Mouse (Mus musculus) heart, embryonic 14.5 days (tissue): ENCODE results near the gene Tmem199. TPM values are rescaled to one million over a fixed set of nuclear protein-coding genes. Genes with fewer than 3 reads are reported as not detected.
A peak's percentile ranks its signal among the peaks of the same experiment; 100 is the strongest.

ENCODE experiments used
- ATAC-seq: fragments of 200-750 bp; cut with Nextera tagmentation; 2 replicates; pipeline ENCODE4 v1.8.0; 2017; ENCODE audit warnings: low read depth, moderate TSS enrichment; ENCODE audit not compliant: insufficient number of reproducible peaks, insufficient read depth, low FRiP score
- H3K27ac ChIP-seq, 2 experiments: fragments of 200-500 bp in 1 of 2; fragments of 300-500 bp in 1 of 2; sonication (generic) in 1 of 2; replicated peaks in 1 of 2; 2 replicates each; pipeline ENCODE4 v1.5.1; 2012 to 2014; ENCODE audit warnings: low read depth in 2 of 2, low read length in 2 of 2, control low read depth in 1 of 2, mild to moderate bottlenecking in 1 of 2, mixed read lengths in 1 of 2; ENCODE audit not compliant: control insufficient read depth in 1 of 2, insufficient read depth in 1 of 2
- H3K27me3 ChIP-seq: fragments of 300-500 bp; sonication (generic); 2 replicates; pipeline ENCODE4 v1.6.1; 2014; ENCODE audit warnings: mild to moderate bottlenecking, low read length, control low read depth; ENCODE audit not compliant: control insufficient read depth, insufficient read depth
- H3K36me3 ChIP-seq: fragments of 300-500 bp; sonication (generic); 2 replicates; pipeline ENCODE4 v1.6.1; 2014; ENCODE audit warnings: mild to moderate bottlenecking, control low read depth, low read length, mixed read lengths; ENCODE audit not compliant: control insufficient read depth, insufficient read depth
- H3K4me1 ChIP-seq, 2 experiments: fragments of 200-500 bp in 1 of 2; fragments of 300-500 bp in 1 of 2; sonication (generic) in 1 of 2; 2 replicates each; pipeline ENCODE4 v1.6.1; 2012 to 2014; ENCODE audit warnings: low read length in 2 of 2, control low read depth in 1 of 2, mixed read lengths in 1 of 2; ENCODE audit not compliant: control insufficient read depth in 2 of 2, insufficient read depth in 2 of 2
- H3K4me2 ChIP-seq: fragments of 300-500 bp; sonication (generic); 2 replicates; pipeline ENCODE4 v1.6.1; 2014; ENCODE audit warnings: mild to moderate bottlenecking, low read length
- H3K4me3 ChIP-seq, 2 experiments: fragments of 200-500 bp in 1 of 2; fragments of 300-500 bp in 1 of 2; sonication (generic) in 1 of 2; 2 replicates each; pipeline ENCODE4 v1.5.1; 2012 to 2014; ENCODE audit warnings: low read length in 2 of 2, mild to moderate bottlenecking in 2 of 2, control low read depth in 1 of 2, low read depth in 1 of 2, moderate library complexity in 1 of 2; ENCODE audit not compliant: control insufficient read depth in 1 of 2, insufficient read depth in 1 of 2
- H3K9ac ChIP-seq: fragments of 300-500 bp; sonication (generic); 2 replicates; pipeline ENCODE4 v1.6.1; 2014; ENCODE audit warnings: mild to moderate bottlenecking, low read length
- H3K9me3 ChIP-seq: fragments of 300-500 bp; sonication (generic); 2 replicates; pipeline ENCODE4 v1.6.1; 2016; ENCODE audit warnings: low read length, control low read depth; ENCODE audit not compliant: control insufficient read depth
- WGBS: fragments of 180-500 bp; shearing (Covaris S2); extraction: QIAGEN DNeasy Blood & Tissue Kit; methylation state at CpG from one replicate; pipeline ENCODE4 v1.1.7; 2014; 5-methylcytosine and 5-hydroxymethylcytosine counted together
- polyA plus RNA-seq: library from polyadenylated mRNA; unstranded; fragments of >200 nt; fragmentation: Nextera tagmentation; extraction: Ambion mirVana; gene quantifications from 2 replicates; pipeline ENCODE4 v1.2.1, GENCODE M21; 2014

Gene Tmem199
- polyA plus RNA-seq, 1 experiment from 2014 or later, result 44.4 TPM

DNA sequence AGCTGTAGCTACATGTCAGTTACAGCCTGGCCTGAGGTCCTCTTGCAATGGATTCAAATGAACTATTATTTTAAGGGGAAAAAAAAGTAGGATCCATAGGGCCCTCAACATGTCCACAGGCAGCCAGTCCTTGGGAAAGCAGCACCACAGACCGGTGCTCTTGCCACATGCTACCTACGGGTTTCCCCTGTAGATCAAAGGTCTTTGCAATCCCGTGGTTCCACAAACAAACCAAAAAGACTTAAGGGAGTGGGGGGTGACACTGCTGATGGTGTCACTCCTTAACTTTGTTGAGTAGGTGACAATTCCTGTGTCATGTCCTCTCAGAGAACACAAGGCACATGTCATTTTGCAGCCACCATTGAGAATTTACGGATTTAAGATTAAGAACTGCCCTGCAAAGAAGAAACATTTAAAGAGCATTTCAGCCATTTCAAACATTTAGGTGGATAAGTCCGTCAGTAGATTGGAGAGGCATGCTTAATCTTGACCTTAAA is 37.6 kb upstream of the Tmem199 start:
- Histone ChIP-seq H3K27ac (no peak overlapping the region), H3K4me3 (peak overlapping the region; percentile 67 to 93), H3K9me3 (peaks cover 5% of the 10 kb centered on the region; the same call in 1 of the 2 replicates), H3K4me1 (peaks cover 4 to 15% of the 10 kb centered on the region in 2 experiments), H3K9ac (peak overlapping the region; percentile 80), H3K36me3 (peaks cover 12% of the 10 kb centered on the region), H3K4me2 (peak overlapping the region; percentile 88), H3K27me3 (no peaks in the 10 kb centered on the region)
- 5% methylated on average over 5 of the region's 5 CpGs for WGBS
- ATAC-seq, result no peak

DNA sequence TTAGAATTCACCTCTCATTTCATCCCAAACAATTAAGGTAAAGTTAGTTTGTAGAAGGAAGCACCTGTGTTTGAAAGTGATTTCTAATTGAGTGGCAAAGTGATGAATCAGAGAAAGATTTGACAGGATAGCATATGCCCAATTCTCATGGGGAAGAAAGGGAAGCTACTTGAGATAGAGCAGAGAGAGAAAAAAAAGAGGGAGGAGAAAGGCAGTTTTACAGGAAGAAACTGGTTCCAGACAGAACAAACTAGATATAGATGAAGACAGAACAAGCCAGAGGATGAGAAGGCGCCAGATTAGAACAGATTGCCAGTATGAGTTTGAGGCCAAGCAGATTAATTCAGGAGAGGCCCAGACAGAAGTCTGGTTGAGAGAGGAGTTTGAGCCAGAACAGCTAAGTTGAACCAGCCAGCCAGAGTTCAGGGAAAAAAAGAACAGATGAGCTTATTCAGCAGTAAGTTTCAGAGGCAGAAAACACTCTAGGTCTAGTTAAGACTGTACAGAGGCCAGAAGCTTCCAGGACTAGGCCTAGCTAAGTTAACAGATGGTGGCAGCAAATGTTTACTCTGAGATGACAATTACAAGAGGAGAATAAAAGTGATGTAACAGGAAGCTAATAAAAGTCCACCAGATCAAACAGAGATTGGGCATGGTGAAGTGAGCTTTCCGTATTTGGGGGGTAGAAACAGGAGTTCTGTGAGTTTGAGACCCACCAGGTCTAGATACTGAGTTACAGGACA is 35.9 kb upstream of the Tmem199 start:
- no peak overlapping the region for H3K27ac ChIP-seq
- WGBS, result 82% methylated on average over 2 of the region's 2 CpGs
- peaks cover 28% of the 10 kb centered on the region for H3K36me3 ChIP-seq
- peaks cover 4 to 15% of the 10 kb centered on the region in 2 experiments for H3K4me1 ChIP-seq
- ATAC-seq, result no peak
- no peak overlapping the region for H3K9ac ChIP-seq
- H3K4me2 ChIP-seq, result no peak overlapping the region
- H3K27me3 ChIP-seq, result no peaks in the 10 kb centered on the region
- no peaks in the 10 kb centered on the region for H3K9me3 ChIP-seq
- no peak overlapping the region for H3K4me3 ChIP-seq

GRCm38 (mm10) chr11:78545181-78545580 is 33.2 kb upstream of the Tmem199 start:
- no peak overlapping the region for H3K4me3 ChIP-seq
- peaks cover 52% of the 10 kb centered on the region for H3K36me3 ChIP-seq
- peaks cover 2 to 11% of the 10 kb centered on the region in 2 experiments for H3K4me1 ChIP-seq
- no peaks in the 10 kb centered on the region for H3K9me3 ChIP-seq
- no peak overlapping the region for H3K4me2 ChIP-seq
- no peak for ATAC-seq
- H3K27me3 ChIP-seq, result no peaks in the 10 kb centered on the region
- H3K27ac ChIP-seq, result no peak overlapping the region
- no peak overlapping the region for H3K9ac ChIP-seq
- WGBS, result 61% methylated on average over 8 of the region's 8 CpGs

DNA sequence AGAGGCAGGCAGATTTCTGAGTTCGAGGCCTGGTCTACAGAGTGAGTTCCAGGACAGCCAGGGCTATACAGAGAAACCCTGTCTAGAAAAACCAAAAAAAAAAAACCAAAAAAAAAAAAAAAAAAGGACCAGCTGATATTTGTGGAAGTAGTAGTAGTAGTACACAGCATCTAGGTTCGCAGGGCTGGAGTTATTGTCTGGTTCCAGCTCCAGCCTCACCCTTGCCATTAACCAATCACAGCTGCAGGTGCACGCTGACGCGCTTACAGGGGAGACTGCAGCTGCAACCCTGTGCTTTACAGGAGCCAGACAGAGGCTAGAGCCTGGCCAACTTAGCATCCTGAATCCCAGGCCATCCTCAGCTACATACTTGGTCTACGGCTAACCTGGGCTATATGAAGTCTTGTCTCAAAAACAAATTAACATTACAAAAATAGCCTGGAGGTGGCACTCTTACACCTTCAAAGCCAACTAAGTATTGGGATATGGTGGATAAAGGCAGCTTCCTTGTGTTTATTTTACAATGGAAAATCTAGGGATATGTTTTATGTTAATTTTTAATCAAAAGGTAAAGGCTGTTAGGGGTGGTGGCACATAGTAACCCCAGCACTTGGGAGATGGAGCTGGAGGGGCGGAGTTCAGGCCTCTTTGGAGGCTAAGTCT is 32.6 kb upstream of the Tmem199 start:
- Histone ChIP-seq H3K9ac (no peak overlapping the region), H3K36me3 (peaks cover 58% of the 10 kb centered on the region), H3K4me1 (peaks cover 2 to 10% of the 10 kb centered on the region in 2 experiments), H3K4me3 (no peak overlapping the region), H3K27me3 (no peaks in the 10 kb centered on the region), H3K4me2 (no peak overlapping the region), H3K27ac (no peak overlapping the region), H3K9me3 (no peaks in the 10 kb centered on the region)
- ATAC-seq, result no peak
- WGBS, result 93% methylated on average over 7 of the region's 7 CpGs

GRCm38 (mm10) chr11:78540358-78540757 is 28.4 kb upstream of the Tmem199 start:
- 85% methylated on average over 3 of the region's 3 CpGs for WGBS
- Histone ChIP-seq H3K4me2 (no peak overlapping the region), H3K27ac (no peak overlapping the region), H3K4me1 (peaks cover 6 to 12% of the 10 kb centered on the region in 2 experiments), H3K36me3 (peaks cover 67% of the 10 kb centered on the region), H3K9ac (no peak overlapping the region), H3K27me3 (no peaks in the 10 kb centered on the region), H3K9me3 (no peaks in the 10 kb centered on the region), H3K4me3 (no peak overlapping the region)
- ATAC-seq, result no peak

- peak overlapping the region; percentile 83 to 88 for H3K4me3 ChIP-seq
- no peaks in the 10 kb centered on the region for H3K27me3 ChIP-seq
- H3K4me1 ChIP-seq, result peaks cover 8 to 25% of the 10 kb centered on the region in 2 experiments
- peaks cover 44% of the 10 kb centered on the region for H3K36me3 ChIP-seq
- peak overlapping the region; percentile 95 for H3K4me2 ChIP-seq
- ATAC-seq, result no peak
- peak overlapping the region; percentile 54 to 89 for H3K27ac ChIP-seq
- H3K9me3 ChIP-seq, result no peaks in the 10 kb centered on the region
- H3K9ac ChIP-seq, result peak overlapping the region; percentile 94
- 2% methylated on average over 14 of the region's 14 CpGs for WGBS
Observed at GRCm38 (mm10) chr11:78536690-78537084, 24.7 kb upstream of the Tmem199 start.

- H3K9me3 ChIP-seq, result no peaks in the 10 kb centered on the region
- H3K4me2 ChIP-seq, result peak within 1 kb of the TSS; percentile 95
- H3K9ac ChIP-seq, result peak within 1 kb of the TSS; percentile 94
- H3K36me3 ChIP-seq, result peaks cover 40% of the 10 kb centered on the region
- H3K4me1 ChIP-seq, result peaks cover 9 to 25% of the 10 kb centered on the region in 2 experiments
- peak within 1 kb of the TSS; percentile 89 to 97 for H3K27ac ChIP-seq
- WGBS, result under 1% methylated on average over 52 of the region's 52 CpGs
- peak; percentile 95 for ATAC-seq
- peak within 1 kb of the TSS; percentile 83 to 88 for H3K4me3 ChIP-seq
- H3K27me3 ChIP-seq, result no peaks in the 10 kb centered on the region
Observed at GRCm38 (mm10) chr11:78536080-78536689, 24.2 kb upstream of the Tmem199 start, which contains the start of the genes Tnfaip1 and Ift20. Tnfaip1 (minus strand) TSS chr11:78536332. Ift20 (plus strand) TSS chr11:78536361.
